Mouse (Mus musculus) mouse trophoblast stem cell (cell line): ENCODE measurements around the gene Wbp1l.

Source experiments
- in situ Hi-C, 2 experiments: fragments of 300-500 bp; cut with MseI, MboI; formaldehyde crosslinking; loops; 2 replicates in 1 of 2; 3 replicates in 1 of 2; pipeline ENCODE4 v1.15.1; 2025

Gene Wbp1l

GRCm38 (mm10) chr19:46701156-46701555 lies 102.3 kb downstream of the Wbp1l start:
- in situ Hi-C loops: no loop called here

- in situ Hi-C loops: no loop called here
Measured at GRCm38 (mm10) chr19:46705779-46706495, 107.1 kb downstream of the Wbp1l start.

GRCm38 (mm10) chr19:46706540-46707295 lies 107.8 kb downstream of the Wbp1l start:
- in situ Hi-C loops: no loop called here
